Mouse (Mus musculus): ENCODE data around the gene Hsdl1. TPM values are rescaled to one million over a fixed set of nuclear protein-coding genes. Genes with fewer than 3 reads are reported as not detected.
A peak's percentile ranks its signal among the peaks of the same experiment; 100 is the strongest.

Gene Hsdl1
- total RNA-seq, 2 experiments from 2014 or later = 43.9 to 51.2 TPM

GRCm38 (mm10) chr8:119606224-119606623, 31.2 kb upstream of the Hsdl1 start:
- TF ChIP-seq CTCF (conservative IDR thresholded peaks at IDR 0.05) = peak; percentile 64
- no peak overlapping the region for H3K4me3 ChIP-seq
- DNase-seq (ENCODE audit: low spot score in 2 of 2) = no peak
- no peak overlapping the region for H3K27ac ChIP-seq

GRCm38 (mm10) chr8:119604996-119605395, 30.0 kb upstream of the Hsdl1 start, which contains the start of gene Taf1c:
Taf1c (minus strand) TSS chr8:119605222.
- peak; percentile 92 to 93 for DNase-seq (ENCODE audit: low spot score in 2 of 2)
- Histone ChIP-seq H3K4me3 (peak within 1 kb of the TSS; percentile 75), H3K27ac (peak within 1 kb of the TSS; percentile 87)
- TF ChIP-seq CTCF (conservative IDR thresholded peaks at IDR 0.05) = peak; percentile 90

- peak overlapping the region; percentile 87 for H3K27ac ChIP-seq
- peak overlapping the region; percentile 75 for H3K4me3 ChIP-seq
- TF ChIP-seq CTCF (conservative IDR thresholded peaks at IDR 0.05) = no peak
- no peak for DNase-seq (ENCODE audit: low spot score in 2 of 2)
Observed at GRCm38 (mm10) chr8:119604398-119604803, 29.4 kb upstream of the Hsdl1 start.

- H3K4me3 ChIP-seq = no peak overlapping the region
- no peak overlapping the region for H3K27ac ChIP-seq
- DNase-seq (ENCODE audit: low spot score in 2 of 2) = no peak
- TF ChIP-seq CTCF (conservative IDR thresholded peaks at IDR 0.05) = no peak
Observed at GRCm38 (mm10) chr8:119603771-119604170, 28.8 kb upstream of the Hsdl1 start.

- DNase-seq (ENCODE audit: low spot score in 2 of 2) = no peak
- Histone ChIP-seq H3K4me3 (no peak overlapping the region), H3K27ac (no peak overlapping the region)
- TF ChIP-seq CTCF (conservative IDR thresholded peaks at IDR 0.05) = no peak
Observed at GRCm38 (mm10) chr8:119591456-119591855, 16.5 kb upstream of the Hsdl1 start.

- DNase-seq (ENCODE audit: low spot score in 2 of 2) = no peak
- no peak overlapping the region for H3K27ac ChIP-seq
- H3K4me3 ChIP-seq = no peak overlapping the region
- no peak for TF ChIP-seq CTCF (conservative IDR thresholded peaks at IDR 0.05)
Observed at GRCm38 (mm10) chr8:119590348-119590747, 15.4 kb upstream of the Hsdl1 start.

- Histone ChIP-seq H3K27ac (no peak overlapping the region), H3K4me3 (no peak overlapping the region)
- no peak for TF ChIP-seq CTCF (conservative IDR thresholded peaks at IDR 0.05)
- no peak for DNase-seq (ENCODE audit: low spot score in 2 of 2)
Observed at GRCm38 (mm10) chr8:119588844-119589243, 13.9 kb upstream of the Hsdl1 start.

- H3K27ac ChIP-seq = no peak overlapping the region
- H3K4me3 ChIP-seq = no peak overlapping the region
- TF ChIP-seq CTCF (conservative IDR thresholded peaks at IDR 0.05) = peak; percentile 70
- DNase-seq (ENCODE audit: low spot score in 2 of 2) = no peak
Observed at GRCm38 (mm10) chr8:119588321-119588720, 13.3 kb upstream of the Hsdl1 start.

- H3K4me3 ChIP-seq = no peak overlapping the region
- no peak for DNase-seq (ENCODE audit: low spot score in 2 of 2)
Observed at GRCm38 (mm10) chr8:119585901-119586300, 10.9 kb upstream of the Hsdl1 start.

GRCm38 (mm10) chr8:119580441-119581161, 5.6 kb upstream of the Hsdl1 start:
- H3K27ac ChIP-seq = no peak overlapping the region
- DNase-seq (ENCODE audit: low spot score in 2 of 2) = no peak
- no peak for TF ChIP-seq CTCF (conservative IDR thresholded peaks at IDR 0.05)
- no peak overlapping the region for H3K4me3 ChIP-seq

More at GRCm38 (mm10) chr8:119585901-119586300, 10.9 kb upstream of the Hsdl1 start:
- no peak overlapping the region for H3K27ac ChIP-seq
- no peak for TF ChIP-seq CTCF (conservative IDR thresholded peaks at IDR 0.05)

- H3K4me3 ChIP-seq = no peak overlapping the region
- no peak for DNase-seq (ENCODE audit: low spot score in 2 of 2)
- TF ChIP-seq CTCF (conservative IDR thresholded peaks at IDR 0.05) = no peak
- H3K27ac ChIP-seq = no peak overlapping the region
Observed at GRCm38 (mm10) chr8:119579096-119579495, 4.1 kb upstream of the Hsdl1 start.

- Histone ChIP-seq H3K4me3 (peak overlapping the region; percentile 96), H3K27ac (peak overlapping the region; percentile 75)
- TF ChIP-seq CTCF (conservative IDR thresholded peaks at IDR 0.05) = no peak
- DNase-seq (ENCODE audit: low spot score in 2 of 2) = no peak
Observed at GRCm38 (mm10) chr8:119575366-119575726, 363 bp upstream of the Hsdl1 start.

GRCm38 (mm10) chr8:119572411-119572810, 2.6 kb downstream of the Hsdl1 start:
- DNase-seq (ENCODE audit: low spot score in 2 of 2) = no peak
- Histone ChIP-seq H3K4me3 (no peak overlapping the region), H3K27ac (no peak overlapping the region)
- no peak for TF ChIP-seq CTCF (conservative IDR thresholded peaks at IDR 0.05)

- no peak for DNase-seq (ENCODE audit: low spot score in 2 of 2)
- Histone ChIP-seq H3K27ac (no peak overlapping the region), H3K4me3 (no peak overlapping the region)
- TF ChIP-seq CTCF (conservative IDR thresholded peaks at IDR 0.05) = no peak
Observed at GRCm38 (mm10) chr8:119571135-119571534, 3.8 kb downstream of the Hsdl1 start.
